Mouse (Mus musculus): ENCODE results near the gene Cyth1. TPM values are rescaled to one million over a fixed set of nuclear protein-coding genes. Genes with fewer than 3 reads are reported as not detected.

Cyth1 gene
- total and polyA plus RNA-seq, 3 experiments: 13.2 to 13.6 TPM; not detected in 1

DNA sequence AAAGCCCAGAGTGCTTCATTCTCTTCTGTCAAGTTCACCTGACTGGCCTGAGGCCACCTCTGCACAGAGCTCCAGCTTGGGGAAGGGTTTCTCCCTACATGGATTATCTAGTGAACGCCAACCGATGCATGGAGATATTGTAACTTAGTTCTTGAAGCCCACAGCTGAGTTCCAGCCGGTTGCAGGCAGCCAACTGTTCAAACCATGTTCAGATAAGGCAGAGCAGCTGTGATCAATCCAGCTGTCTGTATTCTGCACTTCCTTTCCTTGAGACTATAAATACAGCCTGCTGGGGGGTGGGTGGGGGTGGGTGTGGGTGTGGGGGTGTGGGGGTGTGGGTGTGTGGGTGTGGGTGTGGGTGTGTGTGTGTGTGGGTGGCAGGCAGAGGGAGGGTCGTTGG is 163.2 kb downstream of the Cyth1 start:
- no peak overlapping the region for H3K27ac ChIP-seq (ENCODE audit: control insufficient read depth, low read depth, low read length)
- H3K4me3 ChIP-seq (ENCODE audit: control insufficient read depth in 1 of 2, insufficient read depth in 1 of 2, low read depth in 2 of 2, low read length in 2 of 2): no peak overlapping the region
- peaks cover 0 to 1% of the 10 kb centered on the region in 2 experiments; a peak in 1 of 4 replicates for H3K27me3 ChIP-seq (ENCODE audit: control insufficient read depth in 1 of 2, insufficient read depth in 2 of 2, low read length in 2 of 2)
- peaks cover 2 to 7% of the 10 kb centered on the region in 2 experiments; a peak in 3 of 4 replicates for H3K4me1 ChIP-seq (ENCODE audit: control insufficient read depth in 1 of 2, insufficient read depth in 2 of 2, low read length in 2 of 2)
- DNase-seq (ENCODE audit: low read depth, low spot score): peak; percentile 35
- peak in 1 of 2 experiments; percentile 51; a peak in 2 of 4 replicates for TF ChIP-seq EP300 (IDR thresholded peaks at IDR 0.05; ENCODE audit: low read depth in 1 of 2, low read length in 2 of 2)
- TF ChIP-seq MAFK (IDR thresholded peaks at IDR 0.05; ENCODE audit: borderline replicate concordance, low read depth, low read length): no peak
- TF ChIP-seq RAD21 (IDR thresholded peaks at IDR 0.05; ENCODE audit: low read depth, low read length): no peak
- no peak for TF ChIP-seq MYB (IDR thresholded peaks at IDR 0.05; ENCODE audit: low read depth, low read length)
- peak; percentile 27; the same call in 1 of the 2 replicates for TF ChIP-seq SIN3A (IDR thresholded peaks at IDR 0.05; ENCODE audit: low read length)
- peak; percentile 64 for TF ChIP-seq TCF12 (IDR thresholded peaks at IDR 0.05; ENCODE audit: low read depth, low read length)
- TF ChIP-seq GATA1 (IDR thresholded peaks at IDR 0.05; ENCODE audit: low read depth, low read length): no peak; the same call in 1 of the 2 replicates
- no peak for TF ChIP-seq POLR2AphosphoS5 (IDR thresholded peaks at IDR 0.05; ENCODE audit: borderline replicate concordance, low read depth, low read length)
- TF ChIP-seq UBTF (IDR thresholded peaks at IDR 0.05; ENCODE audit: borderline replicate concordance, insufficient read depth, low read depth, low read length): no peak
- TF ChIP-seq ETS1 (IDR thresholded peaks at IDR 0.05; ENCODE audit: low read depth, low read length): peak; percentile 92
- H3K9ac ChIP-seq (ENCODE audit: control insufficient read depth, low read depth, low read length, poor library complexity, severe bottlenecking): no peak overlapping the region
- no peaks in the 10 kb centered on the region for H3K79me2 ChIP-seq (ENCODE audit: control insufficient read depth, insufficient read depth, low read length, poor library complexity)
- no peaks in the 10 kb centered on the region; a peak in 1 of 4 replicates for H3K36me3 ChIP-seq (ENCODE audit: control insufficient read depth in 1 of 2, insufficient read depth in 2 of 2, low read length in 2 of 2)
- H3K9me3 ChIP-seq (replicated peaks; ENCODE audit: insufficient read depth, low read length): no peaks in the 10 kb centered on the region

DNA sequence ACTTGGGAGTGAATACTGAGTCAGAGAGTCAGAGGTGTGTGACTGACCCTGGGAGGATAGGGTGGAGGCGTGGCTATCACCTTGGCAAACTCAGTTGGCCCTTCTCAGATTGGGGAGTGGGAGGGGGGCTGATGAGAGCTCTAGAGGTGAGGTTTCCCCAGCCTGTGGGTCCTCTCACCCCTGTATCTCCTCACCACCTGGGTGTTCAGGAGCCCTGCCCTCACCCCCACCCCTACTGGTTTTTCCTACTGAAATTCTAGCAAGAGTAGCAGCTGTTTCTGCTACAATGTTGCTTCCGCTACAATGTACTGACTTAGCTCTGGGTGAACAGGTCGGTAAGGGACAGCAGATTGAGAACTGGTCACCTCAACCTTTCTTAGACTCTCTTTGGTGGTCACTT is 164.1 kb downstream of the Cyth1 start:
- DNase-seq (ENCODE audit: low read depth, low spot score): no peak
- Histone ChIP-seq H3K9ac (ENCODE audit: control insufficient read depth, low read depth, low read length, poor library complexity, severe bottlenecking) (no peak overlapping the region), H3K27ac (ENCODE audit: control insufficient read depth, low read depth, low read length) (no peak overlapping the region), H3K79me2 (ENCODE audit: control insufficient read depth, insufficient read depth, low read length, poor library complexity) (no peaks in the 10 kb centered on the region), H3K4me3 (ENCODE audit: control insufficient read depth in 1 of 2, insufficient read depth in 1 of 2, low read depth in 2 of 2, low read length in 2 of 2) (no peak overlapping the region), H3K4me1 (ENCODE audit: control insufficient read depth in 1 of 2, insufficient read depth in 2 of 2, low read length in 2 of 2) (peaks cover 2 to 7% of the 10 kb centered on the region in 2 experiments; a peak in 3 of 4 replicates), H3K27me3 (ENCODE audit: control insufficient read depth in 1 of 2, insufficient read depth in 2 of 2, low read length in 2 of 2) (peaks cover 0 to 1% of the 10 kb centered on the region in 2 experiments; a peak in 1 of 4 replicates), H3K36me3 (ENCODE audit: control insufficient read depth in 1 of 2, insufficient read depth in 2 of 2, low read length in 2 of 2) (no peaks in the 10 kb centered on the region; a peak in 1 of 4 replicates), H3K9me3 (replicated peaks; ENCODE audit: insufficient read depth, low read length) (no peaks in the 10 kb centered on the region)
- TF ChIP-seq ZNF384 (IDR thresholded peaks at IDR 0.05; ENCODE audit: low read depth, low read length): no peak
- no peak for TF ChIP-seq MYB (IDR thresholded peaks at IDR 0.05; ENCODE audit: low read depth, low read length)
- TF ChIP-seq SMC3 (IDR thresholded peaks at IDR 0.05; ENCODE audit: low read depth, low read length): no peak
- TF ChIP-seq POLR2AphosphoS5 (IDR thresholded peaks at IDR 0.05; ENCODE audit: borderline replicate concordance, low read depth, low read length): no peak
- no peak for TF ChIP-seq USF2 (IDR thresholded peaks at IDR 0.05; ENCODE audit: borderline replicate concordance in 1 of 2, insufficient read depth in 1 of 2, low read depth in 1 of 2, low read length in 2 of 2)
- no peak for TF ChIP-seq MYC (IDR thresholded peaks at IDR 0.05; ENCODE audit: low read depth, low read length)
- no peak for TF ChIP-seq ELF1 (IDR thresholded peaks at IDR 0.05; ENCODE audit: low read depth, low read length)
- no peak for TF ChIP-seq RAD21 (IDR thresholded peaks at IDR 0.05; ENCODE audit: low read depth, low read length)
- no peak for TF ChIP-seq CTCF (IDR thresholded peaks at IDR 0.05 in 2 of 3, conservative IDR thresholded peaks at IDR 0.05 in 1 of 3; ENCODE audit: control insufficient read depth in 1 of 3, insufficient read depth in 1 of 3, low read depth in 2 of 3, low read length in 3 of 3, poor library complexity in 1 of 3, severe bottlenecking in 1 of 3)
- no peak for TF ChIP-seq MAZ (IDR thresholded peaks at IDR 0.05; ENCODE audit: low read depth, low read length)
- TF ChIP-seq EP300 (IDR thresholded peaks at IDR 0.05; ENCODE audit: low read depth in 1 of 2, low read length in 2 of 2): no peak
- TF ChIP-seq ZMIZ1 (IDR thresholded peaks at IDR 0.05; ENCODE audit: low read depth, low read length): no peak
- TF ChIP-seq UBTF (IDR thresholded peaks at IDR 0.05; ENCODE audit: borderline replicate concordance, insufficient read depth, low read depth, low read length): no peak

Measured in MEL (cell line).